Mouse (Mus musculus) lung, embryonic 14.5 days (tissue): ENCODE measurements around the gene Tex37. TPM values are rescaled to one million over a fixed set of nuclear protein-coding genes. Genes with fewer than 3 reads are reported as not detected.
A peak's percentile ranks its signal among the peaks of the same experiment; 100 is the strongest.

Experiments
- ATAC-seq: fragments of 200-750 bp; cut with Nextera tagmentation; 2 replicates; pipeline ENCODE4 v1.8.0; 2017; ENCODE audit warnings: mild to moderate bottlenecking, moderate TSS enrichment, moderate library complexity; ENCODE audit not compliant: insufficient read depth
- DNase-seq: peaks from one replicate; pipeline ENCODE4 v3.0.0-alpha.2; 2015
- H3K27ac ChIP-seq: fragments of 300-500 bp; sonication (generic); 2 replicates; pipeline ENCODE4 v1.5.1; 2014; ENCODE audit warnings: low read depth, mild to moderate bottlenecking, moderate library complexity
- H3K27me3 ChIP-seq: fragments of 300-500 bp; sonication (generic); 2 replicates; pipeline ENCODE4 v1.6.1; 2014; ENCODE audit warnings: low read length, control low read depth; ENCODE audit not compliant: insufficient read depth
- H3K36me3 ChIP-seq: fragments of 300-500 bp; sonication (generic); 2 replicates; pipeline ENCODE4 v1.6.1; 2014; ENCODE audit warnings: control low read depth; ENCODE audit not compliant: insufficient read depth
- H3K4me1 ChIP-seq: fragments of 300-500 bp; sonication (generic); 2 replicates; pipeline ENCODE4 v1.6.1; 2014; ENCODE audit warnings: antibody characterized with exemption, control low read depth; ENCODE audit not compliant: insufficient read depth
- H3K4me2 ChIP-seq: fragments of 300-500 bp; sonication (generic); 2 replicates; pipeline ENCODE4 v1.6.1; 2014; ENCODE audit warnings: mild to moderate bottlenecking
- H3K4me3 ChIP-seq: fragments of 300-500 bp; sonication (generic); 2 replicates; pipeline ENCODE4 v1.5.1; 2014; ENCODE audit warnings: low read depth, low read length
- H3K9ac ChIP-seq: fragments of 300-500 bp; sonication (generic); 2 replicates; pipeline ENCODE4 v1.6.1; 2014
- H3K9me3 ChIP-seq: fragments of 300-500 bp; sonication (generic); 2 replicates; pipeline ENCODE4 v1.6.1; 2016; ENCODE audit warnings: low read depth, low read length, control low read depth
- CTCF ChIP-seq: IDR thresholded peaks from 2 replicates; pipeline ENCODE4 v1.5.1; 2016; ENCODE audit warnings: antibody characterized with exemption, low read depth
- WGBS: fragments of 180-500 bp; shearing (Covaris S2); extraction: QIAGEN DNeasy Blood & Tissue Kit; methylation state at CpG from one replicate; pipeline ENCODE4 v1.1.7; 2014; 5-methylcytosine and 5-hydroxymethylcytosine counted together
- polyA plus RNA-seq: library from polyadenylated mRNA; unstranded; fragments of >200 nt; fragmentation: Nextera tagmentation; extraction: Ambion mirVana; gene quantifications from 2 replicates; pipeline ENCODE4 v1.2.1, GENCODE M21; 2014

The Tex37 gene
- polyA plus RNA-seq = not detected in 2 replicates

DNA sequence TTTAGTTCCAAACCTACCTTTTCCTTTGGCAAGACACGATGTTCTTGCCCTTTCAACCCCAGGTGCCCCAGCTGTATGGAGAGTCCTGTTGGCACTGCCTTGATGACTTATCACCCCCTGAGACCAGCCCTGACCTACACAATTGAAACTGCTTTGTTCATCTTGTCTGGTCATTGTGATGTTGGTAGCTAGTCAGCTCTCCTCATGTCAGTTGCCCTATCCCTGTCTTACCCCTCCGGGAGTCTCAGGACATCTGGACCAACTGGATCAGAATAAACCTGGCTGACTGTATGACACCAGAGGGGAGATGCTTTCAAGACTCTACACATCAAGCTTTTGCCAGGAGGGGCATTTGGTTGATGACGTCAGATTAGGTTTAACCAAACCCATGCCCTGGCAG, at the start of gene Tex37:
Gene Tex37, minus strand, starts transcription at position 101 of the 400 bp plus-strand sequence.
- TF ChIP-seq CTCF = no peak
- DNase-seq = no peak
- no peak for ATAC-seq
- Histone ChIP-seq H3K4me3 (no peak within 1 kb of the TSS), H3K27me3 (no peaks in the 10 kb centered on the region), H3K9ac (no peak within 1 kb of the TSS), H3K27ac (no peak within 1 kb of the TSS), H3K4me2 (no peak within 1 kb of the TSS), H3K4me1 (no peaks in the 10 kb centered on the region), H3K36me3 (no peaks in the 10 kb centered on the region), H3K9me3 (no peaks in the 10 kb centered on the region)
- 81% methylated on average over 3 of the region's 3 CpGs for WGBS

DNA sequence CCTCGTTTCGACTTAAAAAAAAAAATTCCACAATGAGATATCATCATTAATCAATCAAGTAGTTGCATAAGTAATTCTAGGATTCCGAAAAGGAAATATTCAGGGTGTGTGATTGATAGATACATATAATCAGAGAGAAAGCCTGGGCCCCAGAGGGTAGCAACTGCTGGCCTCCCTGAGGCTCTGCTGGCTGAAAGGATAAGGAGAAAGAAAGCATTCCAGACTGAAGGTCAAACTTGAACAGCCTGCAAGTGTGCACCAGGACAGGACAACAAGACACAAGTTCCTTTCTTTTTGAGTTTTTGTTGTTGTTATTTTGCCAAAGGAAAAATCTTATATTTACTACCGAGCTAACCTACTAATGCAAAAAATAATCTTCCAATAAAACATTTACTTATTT, 49.6 kb upstream of the Tex37 start:
- Histone ChIP-seq H3K27ac (no peak overlapping the region), H3K27me3 (no peaks in the 10 kb centered on the region; the same call in 1 of the 2 replicates), H3K9me3 (no peaks in the 10 kb centered on the region), H3K4me1 (no peaks in the 10 kb centered on the region), H3K36me3 (no peaks in the 10 kb centered on the region), H3K9ac (no peak overlapping the region), H3K4me3 (no peak overlapping the region), H3K4me2 (no peak overlapping the region)
- ATAC-seq (no peak), DNase-seq (no peak)
- no peak for TF ChIP-seq CTCF
- 56% methylated on average over 4 of the region's 4 CpGs for WGBS

DNA sequence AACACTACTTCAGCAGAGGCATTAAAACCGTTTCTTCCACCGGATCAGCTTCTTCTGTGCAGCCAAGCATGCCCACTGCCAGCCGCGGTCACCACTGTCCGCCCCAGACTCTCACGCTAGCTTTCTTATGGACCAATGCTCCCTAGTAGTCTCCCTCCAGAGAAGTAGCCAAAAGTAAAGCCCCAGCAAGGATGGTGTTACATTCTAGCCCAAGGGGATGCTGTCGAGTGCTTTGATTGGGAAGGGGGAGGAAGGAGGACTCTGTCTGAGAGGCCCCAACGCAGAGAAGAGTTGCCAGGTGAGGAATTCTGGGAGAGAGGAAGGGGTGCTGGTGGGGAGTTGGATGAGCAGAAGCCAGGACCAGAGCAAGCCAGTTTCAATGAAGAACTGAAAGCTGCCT, 48.7 kb upstream of the Tex37 start:
- Histone ChIP-seq H3K9ac (no peak overlapping the region), H3K27me3 (no peaks in the 10 kb centered on the region; the same call in 1 of the 2 replicates), H3K27ac (no peak overlapping the region), H3K4me3 (no peak overlapping the region), H3K4me1 (no peaks in the 10 kb centered on the region), H3K9me3 (no peaks in the 10 kb centered on the region), H3K36me3 (no peaks in the 10 kb centered on the region), H3K4me2 (peak overlapping the region; percentile 40; the same call in 1 of the 2 replicates)
- no peak for DNase-seq
- ATAC-seq = no peak
- WGBS = 4% methylated on average over 8 of the region's 8 CpGs
- no peak for TF ChIP-seq CTCF

DNA sequence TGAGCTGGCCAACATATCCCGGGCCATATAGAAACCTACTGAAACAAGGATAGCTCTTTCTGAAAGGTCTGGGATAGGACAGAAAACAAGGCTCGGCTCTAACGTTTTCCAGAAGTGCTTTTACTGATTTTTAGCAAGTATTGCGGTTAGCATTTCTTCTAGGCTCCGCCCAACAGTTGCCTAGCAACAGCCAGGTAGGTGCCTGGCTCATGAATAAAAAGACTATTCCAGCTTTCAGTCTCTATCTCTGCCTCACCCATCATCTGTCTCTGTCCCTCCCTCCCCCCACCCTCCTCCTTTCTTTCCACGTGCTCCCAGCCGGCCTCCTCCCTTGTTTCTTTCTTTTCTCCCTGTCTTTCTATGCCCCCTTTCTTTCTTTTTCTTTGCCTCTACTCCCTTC, 47.0 kb upstream of the Tex37 start:
- H3K27ac ChIP-seq = no peak overlapping the region
- H3K9ac ChIP-seq = no peak overlapping the region
- H3K27me3 ChIP-seq = peaks cover 4% of the 10 kb centered on the region; the same call in 1 of the 2 replicates
- no peak for ATAC-seq
- no peak overlapping the region for H3K4me2 ChIP-seq
- DNase-seq = peak; percentile 23
- H3K9me3 ChIP-seq = no peaks in the 10 kb centered on the region
- no peaks in the 10 kb centered on the region for H3K36me3 ChIP-seq
- 18% methylated on average over 7 of the region's 7 CpGs for WGBS
- no peaks in the 10 kb centered on the region for H3K4me1 ChIP-seq
- no peak overlapping the region for H3K4me3 ChIP-seq
- no peak for TF ChIP-seq CTCF

DNA sequence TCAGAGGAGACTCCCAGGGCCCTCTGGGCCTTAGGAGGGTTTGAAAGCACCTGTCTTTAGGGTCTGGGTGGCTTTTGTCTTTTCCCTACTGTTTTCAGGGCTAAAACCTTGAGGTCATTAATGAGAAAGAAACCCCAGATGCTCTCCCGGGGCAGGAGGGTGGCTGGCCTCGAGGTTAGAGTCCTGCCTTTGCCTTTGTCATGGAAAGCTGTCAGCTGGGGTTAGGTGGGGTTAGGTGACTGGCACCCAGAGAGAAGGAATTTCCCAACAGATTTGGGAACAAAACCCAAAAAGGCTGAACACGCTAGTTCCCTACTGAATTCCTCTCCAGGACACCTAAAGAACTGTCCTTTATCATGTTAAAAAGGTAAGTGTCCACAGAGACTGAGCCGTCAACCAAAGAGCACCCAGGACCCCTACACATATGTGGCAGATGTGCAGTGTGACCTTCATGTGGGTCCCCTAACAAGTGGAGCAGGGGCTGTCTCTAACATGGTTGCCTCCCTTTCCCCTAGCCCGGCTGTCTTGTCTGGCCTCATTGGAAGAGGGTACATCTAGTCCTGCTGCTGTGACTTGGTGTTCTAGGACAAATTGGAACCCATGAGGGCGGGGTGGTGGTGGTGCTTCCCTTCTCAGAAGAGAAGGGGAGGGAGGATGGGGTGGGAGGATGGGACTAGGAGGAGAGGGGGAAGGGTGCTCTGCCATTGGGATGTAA, 45.5 kb upstream of the Tex37 start:
- Histone ChIP-seq H3K4me1 (no peaks in the 10 kb centered on the region), H3K9ac (no peak overlapping the region), H3K36me3 (no peaks in the 10 kb centered on the region), H3K27ac (no peak overlapping the region), H3K9me3 (no peaks in the 10 kb centered on the region), H3K27me3 (peaks cover 14% of the 10 kb centered on the region), H3K4me3 (no peak overlapping the region), H3K4me2 (no peak overlapping the region)
- WGBS = 42% methylated on average over 6 of the region's 6 CpGs
- DNase-seq (no peak), ATAC-seq (no peak)
- TF ChIP-seq CTCF = no peak

DNA sequence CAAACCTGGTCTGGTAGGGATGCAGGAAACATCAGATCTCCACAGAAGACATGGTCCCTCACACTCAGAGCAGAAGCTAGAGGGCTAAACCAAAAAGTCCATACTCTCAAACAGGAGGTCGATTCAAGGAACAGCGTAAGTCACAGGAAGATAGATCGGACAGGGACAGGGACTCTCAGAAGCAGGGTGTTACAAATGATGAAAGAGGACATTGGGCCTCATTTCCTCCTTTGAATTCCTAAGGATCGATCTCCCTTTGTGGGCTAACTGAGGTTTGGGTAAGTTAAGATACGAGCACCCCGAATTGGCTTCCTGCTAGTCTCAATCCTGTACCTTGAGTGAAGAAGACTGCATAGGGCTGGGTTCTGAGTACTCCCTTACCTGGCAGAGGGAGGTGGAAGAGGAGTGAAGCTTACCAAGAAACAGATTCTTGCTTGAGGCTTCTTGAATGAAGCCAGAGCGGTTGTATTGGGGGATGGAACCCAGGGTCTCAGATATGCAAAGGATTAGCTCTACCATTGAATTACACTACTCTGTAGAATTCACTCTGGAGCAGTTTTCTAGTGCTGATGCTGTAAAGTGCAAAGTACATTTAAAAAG, 38.7 kb upstream of the Tex37 start:
- ATAC-seq (no peak), DNase-seq (no peak)
- TF ChIP-seq CTCF = no peak
- peak overlapping the region; percentile 42; the same call in 1 of the 2 replicates for H3K4me3 ChIP-seq
- H3K36me3 ChIP-seq = no peaks in the 10 kb centered on the region
- H3K27ac ChIP-seq = no peak overlapping the region
- peak overlapping the region; percentile 79 for H3K4me2 ChIP-seq
- H3K27me3 ChIP-seq = peaks cover 77% of the 10 kb centered on the region
- no peak overlapping the region for H3K9ac ChIP-seq
- H3K4me1 ChIP-seq = no peaks in the 10 kb centered on the region
- WGBS = 11% methylated on average over 7 of the region's 7 CpGs
- H3K9me3 ChIP-seq = no peaks in the 10 kb centered on the region

DNA sequence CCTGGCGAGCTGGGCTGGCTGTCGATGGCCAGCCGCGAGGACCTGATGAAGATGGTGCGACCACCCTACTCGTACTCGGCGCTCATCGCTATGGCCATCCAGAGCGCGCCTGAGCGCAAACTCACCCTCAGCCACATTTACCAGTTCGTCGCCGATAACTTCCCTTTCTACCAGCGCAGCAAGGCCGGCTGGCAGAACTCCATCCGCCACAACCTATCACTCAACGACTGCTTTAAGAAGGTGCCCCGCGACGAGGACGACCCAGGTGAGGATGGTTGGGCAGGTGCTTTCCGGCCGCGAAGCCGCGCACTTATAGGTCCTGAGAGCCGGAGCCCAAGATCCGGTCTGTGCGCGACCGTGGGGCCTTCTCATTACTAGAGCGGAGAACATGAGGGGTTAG, 38.2 kb upstream of the Tex37 start:
- no peaks in the 10 kb centered on the region for H3K4me1 ChIP-seq
- H3K27ac ChIP-seq = no peak overlapping the region
- 1% methylated on average over 34 of the region's 34 CpGs for WGBS
- H3K9me3 ChIP-seq = no peaks in the 10 kb centered on the region
- H3K36me3 ChIP-seq = no peaks in the 10 kb centered on the region
- H3K4me2 ChIP-seq = peak overlapping the region; percentile 79
- H3K27me3 ChIP-seq = peaks cover 77% of the 10 kb centered on the region
- DNase-seq = peak; percentile 7
- peak overlapping the region; percentile 42 for H3K4me3 ChIP-seq
- TF ChIP-seq CTCF = no peak
- ATAC-seq = no peak
- no peak overlapping the region; the same call in 1 of the 2 replicates for H3K9ac ChIP-seq
